Mouse (Mus musculus) myocyte (in vitro differentiated cells): ENCODE results near the gene Hpcal1. TPM values are rescaled to one million over a fixed set of nuclear protein-coding genes. Genes with fewer than 3 reads are reported as not detected.

ENCODE experiments used
- H3K27me3 ChIP-seq: one replicate; pipeline ENCODE4 v1.6.1; 2011; ENCODE audit not compliant: control insufficient read depth, insufficient read depth, insufficient read length
- H3K36me3 ChIP-seq: one replicate; pipeline ENCODE4 v1.6.1; 2011; ENCODE audit not compliant: control insufficient read depth, insufficient read depth
- H3K4me2 ChIP-seq: one replicate; pipeline ENCODE4 v1.6.1; 2011; ENCODE audit warnings: low read depth, control low read depth
- H3K4me3 ChIP-seq: one replicate; pipeline ENCODE4 v1.5.1; 2011; ENCODE audit warnings: mild to moderate bottlenecking, control low read depth, moderate library complexity
- H3K79me2 ChIP-seq: one replicate; pipeline ENCODE4 v1.6.1; 2011; ENCODE audit not compliant: control insufficient read depth, insufficient read depth
- H3ac ChIP-seq: one replicate; pipeline ENCODE4 v1.6.1; 2011; ENCODE audit not compliant: control insufficient read depth, insufficient read length
- CEBPB ChIP-seq: IDR thresholded peaks from 2 replicates; pipeline ENCODE4 v1.6.1; 2011; ENCODE audit warnings: mild to moderate bottlenecking, moderate library complexity; ENCODE audit not compliant: poor library complexity, insufficient read depth, severe bottlenecking
- E2F4 ChIP-seq: IDR thresholded peaks from one replicate; pipeline ENCODE4 v1.6.1; 2011; ENCODE audit warnings: mild to moderate bottlenecking, control low read depth, moderate library complexity; ENCODE audit not compliant: insufficient read depth
- MAX ChIP-seq: IDR thresholded peaks from one replicate; pipeline ENCODE4 v1.6.1; 2011; ENCODE audit warnings: low read depth, mild to moderate bottlenecking, control low read depth
- MYOD1 ChIP-seq, 3 experiments: IDR thresholded peaks; one replicate each; pipeline ENCODE4 v1.6.1; 2011; ENCODE audit warnings: control low read depth in 2 of 3, low read depth in 2 of 3, mild to moderate bottlenecking in 2 of 3, moderate library complexity in 1 of 3; ENCODE audit not compliant: insufficient read length in 2 of 3, control insufficient read depth in 1 of 3
- MYOG ChIP-seq, 3 experiments: IDR thresholded peaks; one replicate each; pipeline ENCODE4 v1.6.1; 2011; ENCODE audit warnings: control low read depth in 2 of 3, low read depth in 2 of 3, mild to moderate bottlenecking in 2 of 3; ENCODE audit not compliant: insufficient read length in 2 of 3, control insufficient read depth in 1 of 3, insufficient read depth in 1 of 3
- POLR2A ChIP-seq: IDR thresholded peaks from one replicate; pipeline ENCODE4 v1.6.1; 2011; ENCODE audit warnings: low read depth, mild to moderate bottlenecking, control low read depth, moderate library complexity; ENCODE audit not compliant: insufficient read length
- POLR2AphosphoS2 ChIP-seq: IDR thresholded peaks from one replicate; pipeline ENCODE4 v1.6.1; 2011; ENCODE audit warnings: low read depth, control low read depth; ENCODE audit not compliant: insufficient read length
- REST ChIP-seq: IDR thresholded peaks from one replicate; pipeline ENCODE4 v1.6.1; 2011; ENCODE audit warnings: mild to moderate bottlenecking, control low read depth, moderate library complexity; ENCODE audit not compliant: insufficient read depth, insufficient read length
- SRF ChIP-seq: IDR thresholded peaks from one replicate; pipeline ENCODE4 v1.6.1; 2011; ENCODE audit warnings: low read depth; ENCODE audit not compliant: control insufficient read depth, insufficient read length
- TCF12 ChIP-seq: IDR thresholded peaks from one replicate; pipeline ENCODE4 v1.6.1; 2011; ENCODE audit warnings: mild to moderate bottlenecking, control low read depth; ENCODE audit not compliant: poor library complexity, insufficient read depth, severe bottlenecking
- TCF3 ChIP-seq: IDR thresholded peaks from one replicate; pipeline ENCODE4 v1.6.1; 2011; ENCODE audit warnings: low read depth, control low read depth; ENCODE audit not compliant: insufficient read length
- USF1 ChIP-seq: IDR thresholded peaks from one replicate; pipeline ENCODE4 v1.6.1; 2011; ENCODE audit warnings: low read depth, mild to moderate bottlenecking, control low read depth, moderate library complexity
- polyA plus RNA-seq: library from polyadenylated mRNA; unstranded; fragments of >200 nt; fragmentation: generic; extraction: Trizol; gene quantifications from one replicate; pipeline ENCODE4 v1.2.1, GENCODE M21; 2012; ENCODE audit warnings: missing spikeins

The Hpcal1 gene
- polyA plus RNA-seq, 1 experiment = 89.4 TPM

DNA sequence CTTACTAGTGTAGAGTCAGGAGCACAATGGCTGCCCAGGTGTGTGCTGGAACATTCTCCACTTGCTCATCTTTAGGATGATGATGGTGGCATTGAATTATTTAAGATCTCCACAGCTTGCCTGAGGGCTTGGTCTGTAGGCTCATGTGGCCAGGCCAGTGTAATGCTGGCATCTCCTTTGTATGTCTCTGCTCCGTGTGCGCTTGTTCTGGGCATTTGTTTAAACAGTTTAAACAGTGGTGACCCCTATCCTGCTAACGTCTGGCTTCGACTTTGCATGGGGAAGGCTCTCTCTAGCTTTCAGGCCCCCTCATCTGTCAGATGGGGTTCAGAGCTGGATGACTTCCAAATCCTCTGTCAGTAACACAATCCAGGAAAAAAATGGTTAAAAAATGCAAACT, 8.3 kb downstream of the Hpcal1 start:
- Histone ChIP-seq H3K4me3 (no peak overlapping the region), H3K27me3 (no peaks in the 10 kb centered on the region), H3ac (no peak overlapping the region), H3K79me2 (peaks cover 100% of the 10 kb centered on the region), H3K36me3 (no peaks in the 10 kb centered on the region), H3K4me2 (no peak overlapping the region)
- TF ChIP-seq SRF = no peak
- TF ChIP-seq REST = no peak
- no peak for TF ChIP-seq USF1
- TF ChIP-seq MYOG (IDR thresholded peaks at IDR 0.05; ENCODE audit: control insufficient read depth in 1 of 3, insufficient read depth in 1 of 3, insufficient read length in 2 of 3, low read depth in 2 of 3) = no peak
- TF ChIP-seq E2F4 = no peak
- TF ChIP-seq TCF3 = no peak
- TF ChIP-seq POLR2A = no peak
- no peak for TF ChIP-seq MYOD1 (IDR thresholded peaks at IDR 0.05; ENCODE audit: control insufficient read depth in 1 of 3, insufficient read length in 2 of 3, low read depth in 2 of 3)
- no peak for TF ChIP-seq CEBPB
- TF ChIP-seq MAX = no peak
- no peak for TF ChIP-seq POLR2AphosphoS2
- TF ChIP-seq TCF12 = no peak

DNA sequence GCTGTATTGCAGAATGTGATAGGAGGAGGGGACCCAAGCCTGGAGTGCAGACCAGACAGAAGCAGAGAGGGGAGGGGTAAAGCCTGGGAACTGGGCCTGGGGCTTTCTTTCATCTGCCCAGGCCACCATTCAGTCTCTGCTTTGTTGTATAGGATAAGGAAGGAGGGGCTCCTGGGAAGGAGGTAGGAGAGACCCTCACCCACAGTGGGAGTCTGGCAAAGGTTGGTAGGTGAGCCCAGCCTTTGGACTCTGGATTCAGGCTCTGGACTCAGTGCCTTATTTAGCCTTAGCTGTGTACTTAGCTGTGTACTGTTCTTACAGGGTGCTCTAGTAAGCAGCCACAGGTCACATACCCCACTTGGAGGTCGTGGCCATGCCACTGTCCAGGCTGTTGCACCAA, 8.8 kb downstream of the Hpcal1 start:
- Histone ChIP-seq H3ac (no peak overlapping the region), H3K36me3 (no peaks in the 10 kb centered on the region), H3K4me2 (no peak overlapping the region), H3K79me2 (peaks cover 100% of the 10 kb centered on the region), H3K27me3 (no peaks in the 10 kb centered on the region), H3K4me3 (no peak overlapping the region)
- TF ChIP-seq TCF3 (no peak), CEBPB (no peak), MAX (no peak), SRF (no peak)

DNA sequence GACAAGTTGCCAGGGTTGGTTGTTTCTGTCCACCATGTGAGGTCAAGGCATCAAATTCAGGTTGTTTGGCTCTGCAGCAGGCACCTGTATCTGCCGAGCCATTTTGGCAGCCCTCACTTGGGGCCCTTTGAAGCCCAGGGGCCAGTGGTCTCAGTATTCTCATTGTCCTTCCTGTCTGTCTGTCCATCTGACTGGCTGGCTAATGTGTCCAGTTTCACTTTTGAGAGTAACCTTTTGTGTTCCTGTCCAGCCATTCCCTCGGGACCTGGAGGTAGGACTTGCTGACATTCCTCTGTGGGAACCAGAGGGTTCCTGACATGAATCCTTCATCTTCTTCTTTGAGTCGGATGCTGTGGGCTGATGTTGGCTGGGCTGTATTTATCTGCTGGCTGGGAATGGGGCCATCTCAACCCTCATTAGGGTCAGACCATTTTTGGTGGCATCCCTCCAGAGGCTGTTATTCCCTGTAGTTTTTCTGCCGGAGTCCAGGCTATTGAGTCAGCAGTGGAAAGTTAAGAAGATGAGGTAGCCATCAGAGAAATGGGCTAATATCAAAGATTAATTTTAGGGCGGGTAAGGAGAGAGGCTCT, 10.6 kb downstream of the Hpcal1 start:
- no peak overlapping the region for H3K4me3 ChIP-seq
- no peaks in the 10 kb centered on the region for H3K27me3 ChIP-seq
- TF ChIP-seq CEBPB (no peak), TCF12 (no peak), TCF3 (no peak), USF1 (no peak), POLR2AphosphoS2 (no peak), REST (no peak), MAX (no peak), POLR2A (no peak), MYOD1 (IDR thresholded peaks at IDR 0.05; ENCODE audit: control insufficient read depth in 1 of 3, insufficient read length in 2 of 3, low read depth in 2 of 3) (no peak), SRF (no peak), MYOG (IDR thresholded peaks at IDR 0.05; ENCODE audit: control insufficient read depth in 1 of 3, insufficient read depth in 1 of 3, insufficient read length in 2 of 3, low read depth in 2 of 3) (no peak), E2F4 (no peak)
- H3K36me3 ChIP-seq = no peaks in the 10 kb centered on the region
- H3ac ChIP-seq = no peak overlapping the region
- peaks cover 100% of the 10 kb centered on the region for H3K79me2 ChIP-seq
- peak overlapping the region; percentile 46 for H3K4me2 ChIP-seq

DNA sequence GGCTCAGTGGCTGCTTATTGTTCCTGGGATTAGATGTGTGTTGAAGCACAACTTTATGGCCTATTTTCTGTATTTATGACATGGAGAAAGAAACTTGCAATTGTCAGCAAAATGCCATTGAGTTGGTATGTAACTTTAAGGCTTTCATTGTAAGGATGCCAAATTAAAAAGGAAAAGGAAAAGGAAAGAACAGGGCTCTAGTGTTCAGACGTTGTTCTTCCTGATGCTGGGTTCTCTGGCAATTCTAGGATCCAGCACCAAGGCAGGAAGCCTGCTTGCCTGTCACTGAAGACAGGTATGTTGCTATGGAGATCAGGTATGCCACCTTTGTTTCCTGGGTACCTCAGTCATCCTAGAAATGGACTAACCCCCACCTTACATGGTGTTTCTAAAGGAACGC, 11.1 kb downstream of the Hpcal1 start:
- Histone ChIP-seq H3K36me3 (no peaks in the 10 kb centered on the region), H3K4me2 (peak overlapping the region; percentile 5), H3ac (no peak overlapping the region), H3K4me3 (no peak overlapping the region), H3K79me2 (peaks cover 100% of the 10 kb centered on the region), H3K27me3 (no peaks in the 10 kb centered on the region)
- TF ChIP-seq POLR2AphosphoS2 (no peak), SRF (no peak)

DNA sequence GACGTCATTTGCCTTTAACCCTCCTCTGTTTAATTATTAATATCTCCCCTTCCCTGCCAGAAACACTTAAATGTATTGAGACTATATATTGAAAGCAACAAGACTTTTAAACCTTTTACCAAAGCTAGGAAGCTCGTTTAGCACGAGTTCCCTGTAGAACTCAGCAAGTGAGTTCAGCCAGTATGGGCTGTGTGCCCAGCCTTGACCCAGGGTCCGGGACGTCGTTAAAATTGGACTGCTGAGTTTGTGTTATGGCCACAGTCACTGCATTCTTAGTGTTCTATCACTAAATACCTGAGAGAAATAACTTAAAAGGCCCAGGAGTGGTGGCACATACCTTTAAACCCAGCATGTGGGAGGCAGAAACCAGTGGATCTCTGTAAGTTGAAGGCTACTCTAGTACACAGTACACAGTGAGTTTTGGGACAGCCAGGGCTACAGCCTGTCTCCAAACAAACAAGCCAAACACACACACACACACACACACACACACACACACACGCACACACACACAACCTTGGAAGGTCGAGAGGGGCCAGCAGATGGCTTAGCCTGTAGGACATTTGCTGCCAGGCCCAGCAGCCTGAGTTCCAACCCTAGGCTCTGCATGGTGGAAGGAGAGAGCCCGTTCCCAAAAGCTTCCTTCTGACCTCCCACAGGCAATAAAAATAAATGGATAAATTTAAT, 11.7 kb downstream of the Hpcal1 start:
- Histone ChIP-seq H3K4me3 (no peak overlapping the region), H3K36me3 (no peaks in the 10 kb centered on the region), H3K27me3 (no peaks in the 10 kb centered on the region), H3K79me2 (peaks cover 100% of the 10 kb centered on the region), H3K4me2 (no peak overlapping the region), H3ac (no peak overlapping the region)
- TF ChIP-seq E2F4 (no peak), MAX (no peak), MYOG (IDR thresholded peaks at IDR 0.05; ENCODE audit: control insufficient read depth in 1 of 3, insufficient read depth in 1 of 3, insufficient read length in 2 of 3, low read depth in 2 of 3) (no peak), TCF3 (no peak), POLR2AphosphoS2 (no peak), MYOD1 (IDR thresholded peaks at IDR 0.05; ENCODE audit: control insufficient read depth in 1 of 3, insufficient read length in 2 of 3, low read depth in 2 of 3) (no peak), CEBPB (no peak), USF1 (no peak), TCF12 (no peak), REST (no peak), POLR2A (no peak), SRF (no peak)
